Mouse (Mus musculus): ENCODE data around the gene Ttc30a2. TPM values are rescaled to one million over a fixed set of nuclear protein-coding genes. Genes with fewer than 3 reads are reported as not detected.
"Not testable (repeated sequence)": the region's sequence is repeated elsewhere in the genome, so short reads cannot be mapped to it uniquely, and the experiment has no call there.

Gene Ttc30a2
- 0.11 and 0.85 TPM in 2 replicates for polyA plus RNA-seq (2016; fragmentation: Nextera tagmentation; extraction: Ambion mirVana)

- not testable (repeated sequence) for H3K36me3 ChIP-seq; H3K9me3 ChIP-seq (replicated peaks); DNase-seq (ENCODE audit: low spot score); H3K27me3 ChIP-seq (ENCODE audit: low read depth, poor library complexity, severe bottlenecking); H3K27ac ChIP-seq
- H3K4me1 ChIP-seq, result peaks cover 10% of the 10 kb centered on the region
- H3K4me3 ChIP-seq, result 0 out of 2 replicates have a peak within 1 kb of the TSS, but pooled peaks have one; percentile 6
- 25% methylated on average over 23 of the region's 24 CpGs for WGBS
These were observed at the start of gene Ttc30a2 for GRCm38 (mm10) chr2:75977752-75978368. Gene Ttc30a2 (minus strand): TSS chr2:75978170.

DNA sequence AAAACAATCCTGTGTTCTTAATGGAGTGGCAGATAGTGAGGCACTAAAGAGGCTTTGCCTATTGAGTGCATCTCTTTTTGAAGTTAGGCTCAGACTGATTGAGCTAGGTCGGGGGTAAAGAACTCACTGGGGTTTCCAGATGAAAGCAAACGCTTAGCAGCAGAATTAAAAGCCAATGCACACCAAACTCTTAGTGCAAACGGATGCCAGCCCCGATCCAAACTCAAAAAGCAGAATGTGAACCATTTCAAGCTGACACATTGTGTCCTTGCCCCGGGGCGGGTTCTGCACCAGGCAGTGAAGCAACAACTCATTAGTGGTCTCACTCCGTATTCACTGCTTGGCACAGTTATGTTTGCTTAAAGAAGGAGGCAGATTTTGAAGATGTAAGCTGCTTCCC lies 38.9 kb upstream of the Ttc30a2 start:
- H3K9me3 ChIP-seq (replicated peaks), result no peaks in the 10 kb centered on the region
- no peaks in the 10 kb centered on the region for H3K27me3 ChIP-seq (ENCODE audit: low read depth, poor library complexity, severe bottlenecking)
- peaks cover 30% of the 10 kb centered on the region for H3K4me1 ChIP-seq
- H3K4me3 ChIP-seq, result no peak overlapping the region
- DNase-seq (ENCODE audit: low spot score), result peak; percentile 60
- 7% methylated on average over 7 of the region's 7 CpGs for WGBS
- no peaks in the 10 kb centered on the region for H3K36me3 ChIP-seq
- H3K27ac ChIP-seq, result peak overlapping the region; percentile 14; the same call in 1 of the 2 replicates

GRCm38 (mm10) chr2:76016136-76016535 lies 38.2 kb upstream of the Ttc30a2 start:
- WGBS, result 90% methylated on average over 8 of the region's 8 CpGs
- H3K4me1 ChIP-seq, result peaks cover 37% of the 10 kb centered on the region
- H3K4me3 ChIP-seq, result no peak overlapping the region
- H3K27me3 ChIP-seq (ENCODE audit: low read depth, poor library complexity, severe bottlenecking), result no peaks in the 10 kb centered on the region
- H3K27ac ChIP-seq, result no peak overlapping the region
- H3K36me3 ChIP-seq, result no peaks in the 10 kb centered on the region
- no peaks in the 10 kb centered on the region for H3K9me3 ChIP-seq (replicated peaks)
- DNase-seq (ENCODE audit: low spot score), result no peak

DNA sequence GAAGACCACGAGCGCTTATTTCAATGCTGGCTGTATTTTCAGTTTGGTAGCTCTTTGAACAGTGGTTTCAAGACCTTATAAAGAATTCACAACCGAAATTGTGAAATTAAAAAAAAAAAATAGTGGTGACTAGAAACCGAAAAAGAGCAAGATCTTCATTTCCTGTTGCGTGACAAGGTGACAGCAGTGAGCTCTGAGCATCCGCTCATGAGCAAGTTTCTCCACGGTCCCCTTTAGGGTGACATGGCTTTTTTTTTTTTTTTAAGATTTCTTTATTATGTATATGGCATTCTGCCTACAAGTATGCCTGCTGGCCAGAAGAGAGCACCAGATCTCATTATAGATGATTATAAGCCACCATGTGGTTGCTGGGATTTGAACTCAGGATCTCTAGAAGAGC lies 37.5 kb upstream of the Ttc30a2 start:
- 96% methylated on average over 7 of the region's 7 CpGs for WGBS
- Histone ChIP-seq H3K27me3 (ENCODE audit: low read depth, poor library complexity, severe bottlenecking) (no peaks in the 10 kb centered on the region), H3K4me3 (no peak overlapping the region), H3K4me1 (peaks cover 43% of the 10 kb centered on the region), H3K36me3 (no peaks in the 10 kb centered on the region), H3K27ac (no peak overlapping the region), H3K9me3 (replicated peaks) (no peaks in the 10 kb centered on the region)
- DNase-seq (ENCODE audit: low spot score), result no peak

GRCm38 (mm10) chr2:76014659-76015058 lies 36.7 kb upstream of the Ttc30a2 start:
- H3K4me1 ChIP-seq, result peaks cover 43% of the 10 kb centered on the region
- no peaks in the 10 kb centered on the region for H3K9me3 ChIP-seq (replicated peaks)
- DNase-seq (ENCODE audit: low spot score), result no peak
- H3K27ac ChIP-seq, result no peak overlapping the region
- no peaks in the 10 kb centered on the region for H3K27me3 ChIP-seq (ENCODE audit: low read depth, poor library complexity, severe bottlenecking)
- no peaks in the 10 kb centered on the region for H3K36me3 ChIP-seq
- 83% methylated on average over 3 of the region's 3 CpGs for WGBS
- H3K4me3 ChIP-seq, result no peak overlapping the region

GRCm38 (mm10) chr2:76006194-76006593 lies 28.2 kb upstream of the Ttc30a2 start:
- Histone ChIP-seq H3K4me3 (no peak overlapping the region), H3K27me3 (ENCODE audit: low read depth, poor library complexity, severe bottlenecking) (0 out of 2 replicates have a peak, but pooled peaks cover 3% of the 10 kb centered on the region), H3K27ac (no peak overlapping the region), H3K9me3 (replicated peaks) (no peaks in the 10 kb centered on the region), H3K36me3 (no peaks in the 10 kb centered on the region), H3K4me1 (peaks cover 26% of the 10 kb centered on the region)
- WGBS, result 6% methylated on average over 4 of the region's 4 CpGs
- no peak for DNase-seq (ENCODE audit: low spot score)

DNA sequence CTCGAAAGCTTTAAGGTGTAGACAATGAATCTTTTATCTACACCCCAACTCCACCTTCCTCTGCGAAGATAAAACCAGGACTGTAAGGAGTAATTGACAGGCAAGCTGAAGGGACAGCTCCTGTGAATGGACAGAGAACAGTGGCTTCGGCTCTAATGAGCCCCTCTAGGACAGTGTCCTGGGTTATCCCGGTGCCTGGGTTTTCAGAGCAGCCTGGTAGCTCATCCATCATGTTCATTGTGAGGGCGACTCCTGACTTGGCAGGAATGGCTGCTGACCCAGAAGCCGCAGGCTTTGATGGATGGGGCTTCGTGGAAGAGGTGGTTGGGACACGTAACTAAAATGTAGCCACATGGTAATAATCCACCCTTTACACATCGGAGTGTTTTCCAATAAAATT lies 24.9 kb upstream of the Ttc30a2 start:
- H3K9me3 ChIP-seq (replicated peaks), result no peaks in the 10 kb centered on the region
- no peaks in the 10 kb centered on the region for H3K36me3 ChIP-seq
- 0 out of 2 replicates have a peak, but pooled peaks cover 12% of the 10 kb centered on the region for H3K27me3 ChIP-seq (ENCODE audit: low read depth, poor library complexity, severe bottlenecking)
- H3K4me1 ChIP-seq, result peaks cover 42% of the 10 kb centered on the region
- no peak overlapping the region for H3K4me3 ChIP-seq
- H3K27ac ChIP-seq, result no peak overlapping the region
- DNase-seq (ENCODE audit: low spot score), result no peak
- 29% methylated on average over 9 of the region's 9 CpGs for WGBS

GRCm38 (mm10) chr2:76001392-76001791 lies 23.4 kb upstream of the Ttc30a2 start:
- Histone ChIP-seq H3K4me1 (peaks cover 43% of the 10 kb centered on the region), H3K9me3 (replicated peaks) (no peaks in the 10 kb centered on the region), H3K4me3 (no peak overlapping the region), H3K27me3 (ENCODE audit: low read depth, poor library complexity, severe bottlenecking) (0 out of 2 replicates have a peak, but pooled peaks cover 16% of the 10 kb centered on the region), H3K27ac (no peak overlapping the region), H3K36me3 (no peaks in the 10 kb centered on the region)
- DNase-seq (ENCODE audit: low spot score), result peak; percentile 74
- WGBS, result 42% methylated on average over 8 of the region's 8 CpGs

DNA sequence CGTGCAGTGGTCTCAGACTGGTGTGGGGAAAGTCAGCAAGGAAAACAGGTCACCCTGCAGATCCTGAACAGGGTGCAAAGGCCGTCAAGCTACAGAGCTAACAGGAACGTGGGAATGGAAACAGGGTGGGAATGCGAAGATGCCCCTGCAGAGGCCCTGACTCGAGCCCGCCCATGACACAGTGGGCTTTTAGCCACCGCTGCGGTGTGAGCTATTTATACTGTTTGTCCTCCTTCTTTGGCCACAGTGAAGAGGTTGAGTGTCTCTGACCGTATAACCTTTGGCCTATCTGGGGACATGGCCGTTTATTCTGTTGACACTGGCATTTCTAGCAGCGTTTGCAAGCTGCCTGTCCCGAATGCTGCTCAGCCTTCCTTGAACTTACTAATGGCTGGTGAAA lies 21.7 kb upstream of the Ttc30a2 start:
- 0 out of 2 replicates have a peak overlapping the region, but pooled peaks have one; percentile 12 for H3K27ac ChIP-seq
- 0 out of 2 replicates have a peak, but pooled peaks cover 16% of the 10 kb centered on the region for H3K27me3 ChIP-seq (ENCODE audit: low read depth, poor library complexity, severe bottlenecking)
- no peaks in the 10 kb centered on the region for H3K36me3 ChIP-seq
- no peak for DNase-seq (ENCODE audit: low spot score)
- H3K4me3 ChIP-seq, result no peak overlapping the region
- peaks cover 36% of the 10 kb centered on the region for H3K4me1 ChIP-seq
- H3K9me3 ChIP-seq (replicated peaks), result no peaks in the 10 kb centered on the region
- 27% methylated on average over 12 of the region's 12 CpGs for WGBS

- 29% methylated on average over 8 of the region's 8 CpGs for WGBS
- Histone ChIP-seq H3K27me3 (ENCODE audit: low read depth, poor library complexity, severe bottlenecking) (0 out of 2 replicates have a peak, but pooled peaks cover 14% of the 10 kb centered on the region), H3K4me1 (peaks cover 41% of the 10 kb centered on the region), H3K4me3 (no peak overlapping the region), H3K36me3 (no peaks in the 10 kb centered on the region), H3K27ac (0 out of 2 replicates have a peak overlapping the region, but pooled peaks have one; percentile 2), H3K9me3 (replicated peaks) (no peaks in the 10 kb centered on the region)
- DNase-seq (ENCODE audit: low spot score), result no peak
These were observed 20.7 kb upstream of the Ttc30a2 start for GRCm38 (mm10) chr2:75998692-75999091.

- no peak overlapping the region for H3K4me3 ChIP-seq
- 33% methylated on average over 12 of the region's 12 CpGs for WGBS
- H3K36me3 ChIP-seq, result no peaks in the 10 kb centered on the region
- H3K4me1 ChIP-seq, result peaks cover 36% of the 10 kb centered on the region
- no peak for DNase-seq (ENCODE audit: low spot score)
- H3K27ac ChIP-seq, result peak overlapping the region; percentile 4; the same call in 1 of the 2 replicates
- H3K27me3 ChIP-seq (ENCODE audit: low read depth, poor library complexity, severe bottlenecking), result 0 out of 2 replicates have a peak, but pooled peaks cover 12% of the 10 kb centered on the region
- H3K9me3 ChIP-seq (replicated peaks), result no peaks in the 10 kb centered on the region
These were observed 19.8 kb upstream of the Ttc30a2 start for GRCm38 (mm10) chr2:75997726-75998125.

GRCm38 (mm10) chr2:75994841-75995240 lies 16.9 kb upstream of the Ttc30a2 start:
- Histone ChIP-seq H3K4me1 (peaks cover 54% of the 10 kb centered on the region), H3K36me3 (no peaks in the 10 kb centered on the region), H3K4me3 (no peak overlapping the region), H3K9me3 (replicated peaks) (no peaks in the 10 kb centered on the region), H3K27me3 (ENCODE audit: low read depth, poor library complexity, severe bottlenecking) (0 out of 2 replicates have a peak, but pooled peaks cover 9% of the 10 kb centered on the region), H3K27ac (no peak overlapping the region)
- 95% methylated on average over 11 of the region's 11 CpGs for WGBS
- no peak for DNase-seq (ENCODE audit: low spot score)

- Histone ChIP-seq H3K27me3 (ENCODE audit: low read depth, poor library complexity, severe bottlenecking) (no peaks in the 10 kb centered on the region), H3K27ac (peak overlapping the region; percentile 76), H3K9me3 (replicated peaks) (no peaks in the 10 kb centered on the region), H3K4me1 (peaks cover 67% of the 10 kb centered on the region), H3K4me3 (no peak overlapping the region), H3K36me3 (no peaks in the 10 kb centered on the region)
- WGBS, result 15% methylated on average over 6 of the region's 6 CpGs
- no peak for DNase-seq (ENCODE audit: low spot score)
These were observed 13.7 kb upstream of the Ttc30a2 start for GRCm38 (mm10) chr2:75991581-75992205.
